Mouse (Mus musculus) retina, postnatal 7 days (tissue): Measurements from ENCODE around the gene Fgd2.

Source experiments
- DNase-seq: peaks from one replicate; pipeline ENCODE4 v3.0.0-alpha.2; 2012; ENCODE audit warnings: low read depth, low spot score

Fgd2 gene

DNA sequence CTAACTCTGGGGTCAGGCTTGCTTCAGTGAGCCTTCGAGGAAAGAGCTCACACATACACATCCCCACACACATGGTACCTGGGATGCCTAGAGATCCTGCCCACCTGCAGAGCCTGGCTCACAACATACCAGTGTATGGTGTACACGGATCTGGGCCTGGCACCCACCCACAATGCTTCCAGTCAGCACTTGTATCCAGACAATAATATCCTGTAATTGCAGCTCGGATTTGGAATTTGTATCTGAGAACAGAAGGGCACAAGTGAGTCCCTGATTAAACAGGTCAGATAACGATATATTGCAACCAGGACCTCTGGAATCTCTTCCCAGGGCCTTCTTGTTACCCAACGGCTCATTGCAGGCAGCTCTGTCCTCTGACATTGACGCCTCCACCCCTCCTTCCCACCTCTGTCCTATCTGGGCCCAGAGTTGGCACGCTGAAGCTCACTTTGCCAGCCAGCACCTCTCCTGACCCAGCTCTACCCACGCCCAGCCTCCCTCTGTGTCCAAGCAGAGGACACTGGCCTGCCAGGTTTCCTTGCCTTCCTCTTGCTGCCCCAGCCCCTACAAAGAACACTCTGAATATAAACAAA is 62.3 kb downstream of the Fgd2 start:
- DNase-seq = no peak

DNA sequence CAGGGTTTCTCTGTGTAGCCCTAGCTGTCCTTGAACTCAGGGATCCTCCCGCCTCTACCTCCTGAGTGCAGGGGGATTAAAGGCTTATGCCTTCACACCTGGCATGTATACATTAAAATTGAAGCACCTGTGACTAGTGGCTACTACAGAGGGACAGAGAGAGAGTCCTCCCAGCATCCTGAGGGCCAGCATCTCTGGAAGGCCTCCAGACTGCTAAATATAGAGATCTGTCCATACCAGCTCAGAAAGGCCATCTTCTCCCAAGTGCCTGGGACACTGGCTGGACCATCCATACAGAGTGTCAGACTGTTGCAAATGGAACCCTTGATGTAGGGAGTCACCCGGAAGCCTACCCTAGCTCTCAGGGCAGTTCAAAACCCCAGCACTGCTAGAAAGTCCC is 63.3 kb downstream of the Fgd2 start:
- DNase-seq = no peak

DNA sequence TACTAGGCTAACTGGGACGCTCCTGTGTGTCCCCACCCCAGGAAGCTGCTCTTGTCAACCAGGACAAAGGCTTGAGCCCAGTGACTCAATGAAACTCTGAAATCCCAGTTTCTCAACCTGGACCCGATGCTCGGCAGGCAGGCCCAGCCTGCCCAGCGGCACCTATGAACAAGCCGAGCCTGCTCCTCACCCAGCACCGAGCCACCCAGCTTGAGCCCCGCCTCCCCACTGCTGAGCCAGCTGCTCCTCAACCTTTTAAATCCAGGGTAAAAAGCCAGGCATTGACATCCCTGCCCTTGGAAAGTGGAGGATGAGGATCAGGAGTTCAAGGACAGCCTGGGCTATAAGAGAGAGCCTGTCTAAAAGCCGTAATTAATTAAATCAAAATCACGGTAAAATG is 64.6 kb downstream of the Fgd2 start:
- no peak for DNase-seq

DNA sequence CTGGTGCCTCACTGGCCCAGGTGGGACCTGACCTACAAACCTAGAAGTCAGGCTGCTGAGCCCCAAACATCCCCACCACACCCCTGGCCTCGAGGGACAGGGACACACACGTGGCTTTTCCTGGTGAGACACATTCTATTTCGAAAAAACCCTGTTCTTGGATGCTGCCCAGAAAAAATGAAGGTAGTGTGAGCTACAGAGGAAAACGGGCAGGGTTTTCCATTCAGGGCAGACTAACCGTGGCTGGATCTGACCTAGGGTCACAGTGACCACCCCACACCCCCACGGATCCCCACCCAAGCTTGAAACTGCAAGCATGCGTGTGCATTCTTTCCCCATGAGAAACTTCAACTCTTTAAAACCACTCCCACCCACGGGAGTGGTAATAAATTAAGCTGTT is 67.5 kb downstream of the Fgd2 start:
- no peak for DNase-seq

DNA sequence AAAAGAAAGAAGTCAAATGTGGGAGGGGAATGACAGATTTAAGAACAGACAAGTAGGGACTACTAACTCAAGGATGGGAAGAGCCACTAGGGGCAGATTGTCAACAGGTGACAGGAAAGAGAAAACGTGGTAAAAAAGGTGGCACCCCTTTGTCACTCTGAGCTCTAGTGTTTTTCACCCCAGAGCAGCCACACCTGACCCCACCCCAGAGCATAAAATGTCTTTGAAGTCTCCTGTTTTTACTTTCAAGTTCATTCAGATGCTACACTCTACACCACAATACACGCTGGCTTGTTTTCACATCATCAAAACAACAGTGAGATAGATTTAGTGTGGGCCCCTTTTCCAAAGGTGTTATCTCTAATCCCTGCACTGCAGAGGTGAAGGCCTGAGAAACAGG is 68.1 kb downstream of the Fgd2 start:
- no peak for DNase-seq
